Mouse (Mus musculus) lung, embryonic 16.5 days (tissue): ENCODE data around the gene Ccdc125. TPM values are rescaled to one million over a fixed set of nuclear protein-coding genes. Genes with fewer than 3 reads are reported as not detected.

Source experiments
- polyA plus RNA-seq: library from polyadenylated mRNA; unstranded; fragments of >200 nt; fragmentation: Nextera tagmentation; extraction: Ambion mirVana; gene quantifications from 2 replicates; pipeline ENCODE4 v1.2.1, GENCODE M21; 2015

The Ccdc125 gene
- polyA plus RNA-seq, 1 experiment from 2014 or later: 11.3 TPM

Other genes starting within 250 kb of the Ccdc125 start
- gene Naip1, start 216.8 kb upstream of the Ccdc125 start, polyA plus RNA-seq: not detected in 2 replicates
- gene Gtf2h2, start 177.1 kb upstream of the Ccdc125 start, polyA plus RNA-seq: 68.5 and 73.5 TPM in 2 replicates
- 38.5 and 38.8 TPM in 2 replicates for gene Ocln, start 117.0 kb upstream of the Ccdc125 start, polyA plus RNA-seq
- gene Marveld2, start 52.7 kb upstream of the Ccdc125 start, polyA plus RNA-seq: 12.0 TPM in 2 replicates
- 257 TPM in 2 replicates for gene Ak6, start 18.7 kb upstream of the Ccdc125 start, polyA plus RNA-seq
- gene Rad17, start 18.7 kb upstream of the Ccdc125 start, polyA plus RNA-seq: 21.4 and 22.4 TPM in 2 replicates
- gene Taf9, start 18.1 kb upstream of the Ccdc125 start, polyA plus RNA-seq: 13.6 and 17.4 TPM in 2 replicates
- gene Cdk7, start 61.2 kb downstream of the Ccdc125 start, polyA plus RNA-seq: 89.2 and 90.7 TPM in 2 replicates
- 152 and 163 TPM in 2 replicates for gene Mrps36, start 74.9 kb downstream of the Ccdc125 start, polyA plus RNA-seq
- gene Cenph, start 106.2 kb downstream of the Ccdc125 start, polyA plus RNA-seq: 31.1 and 35.1 TPM in 2 replicates
- gene Ccnb1, start 116.9 kb downstream of the Ccdc125 start, polyA plus RNA-seq: 271 and 277 TPM in 2 replicates
- gene Slc30a5, start 163.7 kb downstream of the Ccdc125 start, polyA plus RNA-seq: 46.2 and 48.4 TPM in 2 replicates